Mouse (Mus musculus) mouse embryonic stem cell (cell line): ENCODE measurements around the gene Ppme1.

ENCODE experiments used
- in situ Hi-C, 2 experiments: fragments of 300-500 bp; cut with MboI; formaldehyde crosslinking; loops; 1 replicate in 1 of 2; 3 replicates in 1 of 2; pipeline ENCODE4 v1.14.3; 2019 to 2020; ENCODE audit warnings: low sequenced_read_pairs in 2 of 2, low pct_unique_long_range_greater_than_20kb in 1 of 2, mixed read lengths in 1 of 2; ENCODE audit not compliant: unreplicated experiment in 1 of 2

Ppme1 gene

GRCm38 (mm10) chr7:100288622-100289021, 83.5 kb downstream of the Ppme1 start:
- in situ Hi-C loops, result no loop called here

GRCm38 (mm10) chr7:100287748-100288578, 84.1 kb downstream of the Ppme1 start:
- in situ Hi-C loops, result no loop called here

- in situ Hi-C loops, result no loop called here
Measured at GRCm38 (mm10) chr7:100285383-100285782, 86.7 kb downstream of the Ppme1 start, which contains the start of gene P4ha3. Gene P4ha3 (plus strand): TSS chr7:100285520.

GRCm38 (mm10) chr7:100283298-100283697, 88.8 kb downstream of the Ppme1 start:
- in situ Hi-C loops, result loop anchor here in 1 of 2 experiments (5.0 kb wide), 1 partner anchor 44 kb away; no protein-coding TSS in a partner anchor

GRCm38 (mm10) chr7:100281596-100281995, 90.5 kb downstream of the Ppme1 start:
- in situ Hi-C loops, result loop anchor here in 1 of 2 experiments (5.0 kb wide), 1 partner anchor 46 kb away; no protein-coding TSS in a partner anchor

GRCm38 (mm10) chr7:100279803-100280202, 92.3 kb downstream of the Ppme1 start:
- in situ Hi-C loops, result loop anchor here in 1 of 2 experiments (5.0 kb wide), 1 partner anchor 47 kb away; no protein-coding TSS in a partner anchor
